Mouse (Mus musculus): ENCODE measurements around the gene Chd9. TPM values are rescaled to one million over a fixed set of nuclear protein-coding genes. Genes with fewer than 3 reads are reported as not detected.
A peak's percentile ranks its signal among the peaks of the same experiment; 100 is the strongest.

Gene Chd9
- polyA plus RNA-seq, 1 experiment from 2014 or later, result 25.3 TPM

- Histone ChIP-seq H3K4me3 (ENCODE audit: low read depth, low read length) (peak overlapping the region; percentile 52; the same call in 1 of the 2 replicates), H3K27ac (ENCODE audit: low read depth, low read length) (no peak overlapping the region; the same call in 1 of the 2 replicates), H3K9me3 (ENCODE audit: control insufficient read depth, low read length) (no peaks in the 10 kb centered on the region), H3K36me3 (ENCODE audit: control insufficient read depth, insufficient read depth, low read length) (no peaks in the 10 kb centered on the region), H3K4me2 (peak overlapping the region; percentile 82), H3K27me3 (replicated peaks; ENCODE audit: control insufficient read depth, insufficient read depth, low read length) (no peaks in the 10 kb centered on the region; the same call in 1 of the 2 replicates), H3K4me1 (replicated peaks; ENCODE audit: control insufficient read depth, insufficient read depth, low read length) (peaks cover 15% of the 10 kb centered on the region), H3K9ac (ENCODE audit: low read depth, low read length) (peak overlapping the region; percentile 3; the same call in 1 of the 2 replicates)
- ATAC-seq (replicated peaks; ENCODE audit: low FRiP score), result no peak; the same call in 1 of the 2 replicates
- WGBS, result 9% methylated on average over 12 of the region's 12 CpGs
- peak; percentile 47 for DNase-seq (ENCODE audit: low spot score)
Observed at GRCm38 (mm10) chr8:90876213-90876721, 48.1 kb downstream of the Chd9 start.

GRCm38 (mm10) chr8:90876722-90877429 lies 48.7 kb downstream of the Chd9 start:
- Histone ChIP-seq H3K36me3 (ENCODE audit: control insufficient read depth, insufficient read depth, low read length) (no peaks in the 10 kb centered on the region), H3K4me3 (ENCODE audit: low read depth, low read length) (peak overlapping the region; percentile 52), H3K27ac (ENCODE audit: low read depth, low read length) (no peak overlapping the region), H3K4me2 (peak overlapping the region; percentile 82), H3K4me1 (replicated peaks; ENCODE audit: control insufficient read depth, insufficient read depth, low read length) (peaks cover 15% of the 10 kb centered on the region), H3K27me3 (replicated peaks; ENCODE audit: control insufficient read depth, insufficient read depth, low read length) (no peaks in the 10 kb centered on the region; the same call in 1 of the 2 replicates), H3K9me3 (ENCODE audit: control insufficient read depth, low read length) (no peaks in the 10 kb centered on the region), H3K9ac (ENCODE audit: low read depth, low read length) (peak overlapping the region; percentile 50)
- DNase-seq (ENCODE audit: low spot score), result peak; percentile 50
- peak; percentile 46 for ATAC-seq (replicated peaks; ENCODE audit: low FRiP score)
- 2% methylated on average over 24 of the region's 24 CpGs for WGBS

GRCm38 (mm10) chr8:90877430-90877975 lies 49.4 kb downstream of the Chd9 start:
- Histone ChIP-seq H3K27me3 (replicated peaks; ENCODE audit: control insufficient read depth, insufficient read depth, low read length) (no peaks in the 10 kb centered on the region; the same call in 1 of the 2 replicates), H3K9ac (ENCODE audit: low read depth, low read length) (peak overlapping the region; percentile 50), H3K4me3 (ENCODE audit: low read depth, low read length) (peak overlapping the region; percentile 52), H3K36me3 (ENCODE audit: control insufficient read depth, insufficient read depth, low read length) (no peaks in the 10 kb centered on the region), H3K4me2 (peak overlapping the region; percentile 82), H3K9me3 (ENCODE audit: control insufficient read depth, low read length) (no peaks in the 10 kb centered on the region), H3K27ac (ENCODE audit: low read depth, low read length) (no peak overlapping the region), H3K4me1 (replicated peaks; ENCODE audit: control insufficient read depth, insufficient read depth, low read length) (peaks cover 15% of the 10 kb centered on the region)
- ATAC-seq (replicated peaks; ENCODE audit: low FRiP score), result 0 out of 2 replicates have a peak, but pooled peaks have one; percentile 21
- WGBS, result 5% methylated on average over 11 of the region's 11 CpGs
- DNase-seq (ENCODE audit: low spot score), result no peak

- H3K36me3 ChIP-seq (ENCODE audit: control insufficient read depth, insufficient read depth, low read length), result no peaks in the 10 kb centered on the region
- H3K27ac ChIP-seq (ENCODE audit: low read depth, low read length), result no peak overlapping the region
- no peak overlapping the region for H3K9ac ChIP-seq (ENCODE audit: low read depth, low read length)
- no peak overlapping the region for H3K4me2 ChIP-seq
- ATAC-seq (replicated peaks; ENCODE audit: low FRiP score) (no peak), DNase-seq (ENCODE audit: low spot score) (no peak)
- no peaks in the 10 kb centered on the region; the same call in 1 of the 2 replicates for H3K27me3 ChIP-seq (replicated peaks; ENCODE audit: control insufficient read depth, insufficient read depth, low read length)
- WGBS, result 50% methylated on average over 6 of the region's 6 CpGs
- peaks cover 15% of the 10 kb centered on the region for H3K4me1 ChIP-seq (replicated peaks; ENCODE audit: control insufficient read depth, insufficient read depth, low read length)
- no peaks in the 10 kb centered on the region for H3K9me3 ChIP-seq (ENCODE audit: control insufficient read depth, low read length)
- no peak overlapping the region for H3K4me3 ChIP-seq (ENCODE audit: low read depth, low read length)
Observed at GRCm38 (mm10) chr8:90878551-90878950, 50.4 kb downstream of the Chd9 start.

- WGBS, result 80% methylated on average over 4 of the region's 4 CpGs
Observed at GRCm38 (mm10) chr8:90880041-90880440, 51.9 kb downstream of the Chd9 start.

GRCm38 (mm10) chr8:90881181-90881580 lies 53.0 kb downstream of the Chd9 start:
- Histone ChIP-seq H3K4me2 (no peak overlapping the region), H3K9ac (ENCODE audit: low read depth, low read length) (no peak overlapping the region), H3K27ac (ENCODE audit: low read depth, low read length) (no peak overlapping the region), H3K36me3 (ENCODE audit: control insufficient read depth, insufficient read depth, low read length) (no peaks in the 10 kb centered on the region), H3K27me3 (replicated peaks; ENCODE audit: control insufficient read depth, insufficient read depth, low read length) (no peaks in the 10 kb centered on the region; the same call in 1 of the 2 replicates), H3K4me3 (ENCODE audit: low read depth, low read length) (no peak overlapping the region), H3K4me1 (replicated peaks; ENCODE audit: control insufficient read depth, insufficient read depth, low read length) (peaks cover 15% of the 10 kb centered on the region), H3K9me3 (ENCODE audit: control insufficient read depth, low read length) (no peaks in the 10 kb centered on the region)
- 71% methylated on average over 5 of the region's 5 CpGs for WGBS
- DNase-seq (ENCODE audit: low spot score), result no peak
- ATAC-seq (replicated peaks; ENCODE audit: low FRiP score), result 0 out of 2 replicates have a peak, but pooled peaks have one; percentile 44

More at GRCm38 (mm10) chr8:90880041-90880440, 51.9 kb downstream of the Chd9 start:
- no peak overlapping the region for H3K27ac ChIP-seq (ENCODE audit: low read depth, low read length)
- H3K27me3 ChIP-seq (replicated peaks; ENCODE audit: control insufficient read depth, insufficient read depth, low read length), result no peaks in the 10 kb centered on the region; the same call in 1 of the 2 replicates
- H3K9me3 ChIP-seq (ENCODE audit: control insufficient read depth, low read length), result no peaks in the 10 kb centered on the region
- H3K9ac ChIP-seq (ENCODE audit: low read depth, low read length), result no peak overlapping the region
- H3K4me2 ChIP-seq, result no peak overlapping the region
- no peaks in the 10 kb centered on the region for H3K36me3 ChIP-seq (ENCODE audit: control insufficient read depth, insufficient read depth, low read length)
- DNase-seq (ENCODE audit: low spot score) (no peak), ATAC-seq (replicated peaks; ENCODE audit: low FRiP score) (no peak)
- no peak overlapping the region for H3K4me3 ChIP-seq (ENCODE audit: low read depth, low read length)
- peaks cover 15% of the 10 kb centered on the region for H3K4me1 ChIP-seq (replicated peaks; ENCODE audit: control insufficient read depth, insufficient read depth, low read length)

GRCm38 (mm10) chr8:90882088-90882691 lies 54.0 kb downstream of the Chd9 start:
- H3K4me1 ChIP-seq (replicated peaks; ENCODE audit: control insufficient read depth, insufficient read depth, low read length), result peaks cover 9% of the 10 kb centered on the region; the same call in 1 of the 2 replicates
- no peak overlapping the region for H3K9ac ChIP-seq (ENCODE audit: low read depth, low read length)
- DNase-seq (ENCODE audit: low spot score) (no peak), ATAC-seq (replicated peaks; ENCODE audit: low FRiP score) (no peak)
- 86% methylated on average over 16 of the region's 16 CpGs for WGBS
- no peak overlapping the region for H3K4me3 ChIP-seq (ENCODE audit: low read depth, low read length)
- no peaks in the 10 kb centered on the region for H3K36me3 ChIP-seq (ENCODE audit: control insufficient read depth, insufficient read depth, low read length)
- H3K4me2 ChIP-seq, result no peak overlapping the region
- no peaks in the 10 kb centered on the region for H3K27me3 ChIP-seq (replicated peaks; ENCODE audit: control insufficient read depth, insufficient read depth, low read length)
- H3K9me3 ChIP-seq (ENCODE audit: control insufficient read depth, low read length), result no peaks in the 10 kb centered on the region
- no peak overlapping the region for H3K27ac ChIP-seq (ENCODE audit: low read depth, low read length)

- Histone ChIP-seq H3K4me3 (ENCODE audit: low read depth, low read length) (no peak overlapping the region), H3K9me3 (ENCODE audit: control insufficient read depth, low read length) (no peaks in the 10 kb centered on the region), H3K27me3 (replicated peaks; ENCODE audit: control insufficient read depth, insufficient read depth, low read length) (no peaks in the 10 kb centered on the region), H3K27ac (ENCODE audit: low read depth, low read length) (no peak overlapping the region), H3K36me3 (ENCODE audit: control insufficient read depth, insufficient read depth, low read length) (no peaks in the 10 kb centered on the region), H3K4me1 (replicated peaks; ENCODE audit: control insufficient read depth, insufficient read depth, low read length) (no peaks in the 10 kb centered on the region), H3K9ac (ENCODE audit: low read depth, low read length) (no peak overlapping the region), H3K4me2 (no peak overlapping the region)
- WGBS, result 78% methylated on average over 2 of the region's 2 CpGs
- DNase-seq (ENCODE audit: low spot score) (no peak), ATAC-seq (replicated peaks; ENCODE audit: low FRiP score) (no peak)
Observed at GRCm38 (mm10) chr8:90885671-90886368, 57.7 kb downstream of the Chd9 start.
